Mouse (Mus musculus) kidney, postnatal 0 days (tissue): ENCODE results near the gene Oard1. TPM values are rescaled to one million over a fixed set of nuclear protein-coding genes. Genes with fewer than 3 reads are reported as not detected.

ENCODE experiments used
- ATAC-seq: fragments of 200-750 bp; cut with Nextera tagmentation; replicated peaks from 2 replicates; pipeline ENCODE4 v1.8.0; 2017; ENCODE audit warnings: low read depth, moderate number of reproducible peaks, moderate TSS enrichment, moderate library complexity; ENCODE audit not compliant: low FRiP score
- DNase-seq: peaks from one replicate; pipeline ENCODE4 v3.0.0-alpha.2; 2016; ENCODE audit warnings: low spot score
- H3K27ac ChIP-seq: fragments of 300-500 bp; sonication (generic); 2 replicates; pipeline ENCODE4 v1.5.1; 2014; ENCODE audit warnings: mild to moderate bottlenecking
- H3K27me3 ChIP-seq: fragments of 300-500 bp; sonication (generic); 2 replicates; pipeline ENCODE4 v1.6.1; 2014; ENCODE audit warnings: low read length, mixed read lengths; ENCODE audit not compliant: insufficient read depth
- H3K36me3 ChIP-seq: fragments of 300-500 bp; sonication (generic); 2 replicates; pipeline ENCODE4 v1.6.1; 2014; ENCODE audit warnings: low read length, mixed read lengths; ENCODE audit not compliant: insufficient read depth
- H3K4me1 ChIP-seq: fragments of 300-500 bp; sonication (generic); replicated peaks from 2 replicates; pipeline ENCODE4 v1.6.1; 2014; ENCODE audit warnings: antibody characterized with exemption, low read length, mixed read lengths; ENCODE audit not compliant: insufficient read depth
- H3K4me2 ChIP-seq: fragments of 300-500 bp; sonication (generic); 2 replicates; pipeline ENCODE4 v1.6.1; 2014; ENCODE audit warnings: mild to moderate bottlenecking, low read length, moderate library complexity, mixed read lengths
- H3K4me3 ChIP-seq: fragments of 300-500 bp; sonication (generic); replicated peaks from 2 replicates; pipeline ENCODE4 v1.5.1; 2014; ENCODE audit warnings: low read depth, low read length
- H3K9ac ChIP-seq: fragments of 300-500 bp; sonication (generic); 2 replicates; pipeline ENCODE4 v1.6.1; 2014; ENCODE audit warnings: low read depth, low read length
- H3K9me3 ChIP-seq: fragments of 300-500 bp; sonication (generic); replicated peaks from 2 replicates; pipeline ENCODE4 v1.6.1; 2016; ENCODE audit warnings: low read length, inconsistent platforms, mixed read lengths
- CTCF ChIP-seq: IDR thresholded peaks from 2 replicates; pipeline ENCODE4 v1.5.1; 2016; ENCODE audit warnings: antibody characterized with exemption, low read depth, mild to moderate bottlenecking, moderate library complexity
- WGBS: fragments of 180-500 bp; shearing (Covaris S2); extraction: QIAGEN DNeasy Blood & Tissue Kit; methylation state at CpG from one replicate; pipeline ENCODE4 v1.1.7; 2014; 5-methylcytosine and 5-hydroxymethylcytosine counted together
- polyA plus RNA-seq: library from polyadenylated mRNA; unstranded; fragments of >200 nt; fragmentation: Nextera tagmentation; extraction: Ambion mirVana; gene quantifications from 2 replicates; pipeline ENCODE4 v1.2.1, GENCODE M21; 2015

Oard1 gene
- polyA plus RNA-seq, 1 experiment from 2014 or later: 82.6 TPM

DNA sequence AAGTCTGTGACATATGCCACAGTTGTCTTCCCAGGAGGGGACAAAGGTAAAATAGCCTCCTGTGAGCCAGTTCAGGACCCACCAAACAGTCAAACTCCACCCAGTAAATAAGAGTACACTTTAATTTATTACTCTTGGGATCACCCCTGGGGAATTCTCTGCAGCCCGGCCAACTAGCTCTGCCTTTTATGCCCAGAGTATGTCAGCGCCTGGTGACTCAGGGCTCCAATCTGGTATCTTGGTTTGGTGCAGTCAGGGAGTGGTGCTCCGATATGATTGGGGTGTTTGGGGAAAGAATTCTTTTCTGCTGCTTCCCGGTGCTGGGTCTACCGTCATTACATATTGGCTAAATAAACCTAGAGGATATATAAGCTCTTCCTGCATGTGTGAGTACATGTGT, 43.0 kb upstream of the Oard1 start:
- Histone ChIP-seq H3K4me1 (no peaks in the 10 kb centered on the region), H3K9me3 (no peaks in the 10 kb centered on the region), H3K27ac (no peak overlapping the region), H3K36me3 (no peaks in the 10 kb centered on the region), H3K9ac (no peak overlapping the region), H3K4me3 (no peak overlapping the region), H3K4me2 (no peak overlapping the region), H3K27me3 (no peaks in the 10 kb centered on the region)
- ATAC-seq (no peak), DNase-seq (no peak)
- WGBS: 74% methylated on average over 5 of the region's 5 CpGs
- TF ChIP-seq CTCF: no peak

DNA sequence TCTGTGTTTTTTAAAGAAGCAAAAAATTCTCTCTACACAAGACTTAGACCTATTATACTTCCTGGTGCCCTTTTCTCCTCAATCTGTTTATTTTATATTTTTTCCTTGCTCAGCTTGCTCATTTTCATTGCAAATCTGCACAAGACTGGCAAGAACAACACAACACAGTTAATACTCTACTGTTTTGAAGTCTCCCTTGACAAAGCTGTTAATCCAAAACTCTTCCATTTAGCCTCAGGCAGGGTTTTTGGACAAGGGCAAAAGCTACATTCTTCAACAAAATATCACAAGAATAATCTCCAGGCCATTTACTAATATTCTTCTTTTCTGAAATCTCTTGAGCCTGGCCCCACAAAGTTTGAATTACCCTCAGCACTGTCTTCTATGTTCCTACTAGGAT, 38.2 kb upstream of the Oard1 start:
- no peak for TF ChIP-seq CTCF
- Histone ChIP-seq H3K4me2 (no peak overlapping the region), H3K27ac (no peak overlapping the region), H3K36me3 (no peaks in the 10 kb centered on the region), H3K4me3 (no peak overlapping the region), H3K4me1 (no peaks in the 10 kb centered on the region), H3K27me3 (no peaks in the 10 kb centered on the region), H3K9ac (no peak overlapping the region), H3K9me3 (no peaks in the 10 kb centered on the region)
- ATAC-seq (no peak), DNase-seq (no peak)

DNA sequence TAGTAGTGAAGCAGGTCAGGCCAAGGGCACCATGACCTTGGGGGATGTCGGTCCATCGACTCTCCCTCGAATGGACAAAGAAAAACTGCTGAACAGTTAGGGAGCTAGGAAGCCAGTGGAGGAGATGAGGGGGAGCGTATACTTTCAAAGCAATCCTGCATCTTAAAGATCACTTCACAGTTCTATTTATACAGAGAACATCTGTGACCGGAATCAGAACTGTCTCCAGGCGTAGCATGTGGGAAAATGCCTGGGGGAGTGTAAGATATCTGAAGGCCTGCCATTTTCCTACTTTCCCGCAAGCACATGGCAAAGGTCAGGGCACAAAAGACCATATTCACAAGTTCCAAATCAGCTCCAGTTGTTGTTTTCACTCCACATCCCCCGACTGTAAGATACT, 36.8 kb upstream of the Oard1 start:
- H3K4me2 ChIP-seq: no peak overlapping the region
- H3K9ac ChIP-seq: no peak overlapping the region
- WGBS: 66% methylated on average over 8 of the region's 8 CpGs
- ATAC-seq: no peak
- H3K36me3 ChIP-seq: no peaks in the 10 kb centered on the region
- H3K9me3 ChIP-seq: no peaks in the 10 kb centered on the region
- H3K4me1 ChIP-seq: no peaks in the 10 kb centered on the region
- no peak for DNase-seq
- no peaks in the 10 kb centered on the region for H3K27me3 ChIP-seq
- no peak for TF ChIP-seq CTCF
- no peak overlapping the region for H3K27ac ChIP-seq
- H3K4me3 ChIP-seq: no peak overlapping the region

DNA sequence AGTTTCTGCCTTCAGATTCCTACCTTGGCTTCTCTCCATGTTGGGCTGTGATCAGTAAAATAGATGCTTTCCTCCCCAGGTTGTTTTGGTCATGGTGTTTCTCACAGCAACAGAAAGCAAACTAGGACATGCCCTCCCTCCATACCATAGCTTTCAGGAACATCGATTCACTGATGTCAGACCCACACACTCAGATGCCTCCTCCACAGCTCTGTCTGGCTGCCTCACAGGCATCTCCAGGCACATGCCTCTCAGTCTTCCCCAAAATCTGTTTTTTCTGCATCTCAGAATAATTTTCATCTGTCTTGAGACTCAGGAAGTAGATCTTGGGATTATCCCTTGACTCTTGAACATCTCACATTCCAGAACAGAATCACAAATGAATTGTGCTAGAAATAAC, 33.7 kb upstream of the Oard1 start:
- no peak overlapping the region for H3K4me3 ChIP-seq
- no peak for ATAC-seq
- H3K4me2 ChIP-seq: no peak overlapping the region
- no peaks in the 10 kb centered on the region for H3K27me3 ChIP-seq
- no peak for DNase-seq
- H3K36me3 ChIP-seq: no peaks in the 10 kb centered on the region
- no peak overlapping the region for H3K9ac ChIP-seq
- no peaks in the 10 kb centered on the region for H3K9me3 ChIP-seq
- no peak overlapping the region for H3K27ac ChIP-seq
- no peaks in the 10 kb centered on the region for H3K4me1 ChIP-seq
- 74% methylated on average over 1 of the region's 1 CpGs for WGBS
- TF ChIP-seq CTCF: no peak

DNA sequence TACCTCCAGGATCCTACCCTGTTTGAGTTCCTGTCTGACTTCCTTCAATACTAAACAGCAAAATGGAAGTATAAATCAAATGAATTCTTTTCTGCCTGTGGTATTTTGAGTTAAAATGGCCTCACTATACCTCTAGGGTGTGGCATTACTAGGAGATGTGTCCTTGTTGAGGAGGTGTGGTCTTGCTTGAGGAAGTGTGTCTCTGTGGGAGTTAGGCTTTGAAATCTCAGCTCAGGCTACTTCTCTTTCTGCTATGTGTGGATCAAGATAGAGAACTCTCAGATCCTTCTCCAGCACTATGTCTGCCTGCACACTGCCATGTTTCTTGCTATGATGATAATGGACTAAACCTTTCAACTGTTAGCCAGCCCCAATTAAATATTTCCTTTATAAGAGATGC, 30.8 kb upstream of the Oard1 start:
- Histone ChIP-seq H3K4me3 (no peak overlapping the region), H3K4me1 (no peaks in the 10 kb centered on the region), H3K27me3 (no peaks in the 10 kb centered on the region), H3K27ac (no peak overlapping the region), H3K4me2 (no peak overlapping the region), H3K9me3 (no peaks in the 10 kb centered on the region), H3K9ac (no peak overlapping the region), H3K36me3 (no peaks in the 10 kb centered on the region)
- ATAC-seq (no peak), DNase-seq (no peak)
- TF ChIP-seq CTCF: no peak

DNA sequence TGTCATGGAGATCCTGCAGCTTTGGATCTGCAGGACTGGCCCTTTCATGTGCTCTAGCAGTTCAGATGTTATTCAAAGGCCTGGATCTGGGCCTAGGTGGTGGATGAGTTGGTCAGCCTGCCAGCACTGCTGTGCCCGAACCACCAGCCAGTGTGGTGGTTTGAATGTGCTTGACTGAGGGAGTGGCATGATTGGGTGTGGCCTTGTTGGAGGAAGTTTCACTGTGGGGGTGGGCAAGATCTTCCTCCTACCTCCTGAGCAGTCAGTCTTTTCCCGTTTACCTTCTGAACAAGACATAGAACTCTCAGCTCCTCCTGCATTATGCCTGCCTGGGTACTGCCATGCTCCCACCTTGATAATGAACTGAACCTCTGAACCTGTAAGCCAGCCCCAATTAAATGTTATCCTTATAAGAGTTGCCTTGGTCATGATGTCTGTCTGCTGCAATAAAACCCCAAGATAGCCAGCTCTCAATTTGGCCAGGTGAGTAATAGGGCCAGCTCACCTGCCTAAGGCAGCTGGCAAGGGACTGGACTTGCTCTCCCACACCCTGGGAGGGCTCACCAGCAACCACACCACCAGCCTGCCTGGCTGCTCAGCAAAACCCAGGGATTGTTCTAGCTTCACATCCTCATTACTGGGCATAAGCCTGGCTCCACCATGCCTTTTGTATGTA, 23.9 kb upstream of the Oard1 start:
- no peak for DNase-seq
- no peak overlapping the region for H3K9ac ChIP-seq
- no peak overlapping the region for H3K27ac ChIP-seq
- H3K4me1 ChIP-seq: no peaks in the 10 kb centered on the region
- 72% methylated on average over 2 of the region's 2 CpGs for WGBS
- H3K9me3 ChIP-seq: no peaks in the 10 kb centered on the region
- ATAC-seq: no peak
- H3K27me3 ChIP-seq: no peaks in the 10 kb centered on the region
- peaks cover 48% of the 10 kb centered on the region for H3K36me3 ChIP-seq
- H3K4me2 ChIP-seq: no peak overlapping the region
- H3K4me3 ChIP-seq: no peak overlapping the region
- TF ChIP-seq CTCF: no peak

DNA sequence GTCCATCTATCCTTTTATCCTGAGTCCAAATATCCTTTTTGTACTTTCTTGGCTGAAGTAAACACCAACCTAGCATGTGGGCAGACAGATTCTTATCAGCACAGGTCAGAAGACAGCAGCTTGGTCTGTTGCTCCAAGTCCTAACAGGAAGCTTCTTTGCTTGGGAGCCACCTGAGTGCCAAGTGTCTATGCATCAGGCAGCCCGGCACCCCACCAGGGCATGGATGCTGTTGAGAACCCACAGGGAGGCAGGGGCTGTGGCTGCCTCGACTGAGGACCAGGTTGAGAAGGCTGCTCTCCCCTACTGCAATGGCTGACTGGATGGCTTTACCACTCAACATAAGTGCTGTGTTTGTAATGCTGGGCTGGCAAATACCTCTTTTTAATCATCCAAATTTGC, 21.1 kb upstream of the Oard1 start:
- H3K4me1 ChIP-seq: no peaks in the 10 kb centered on the region
- DNase-seq (no peak), ATAC-seq (no peak)
- H3K27ac ChIP-seq: no peak overlapping the region
- peaks cover 75% of the 10 kb centered on the region for H3K36me3 ChIP-seq
- no peak overlapping the region for H3K4me3 ChIP-seq
- 98% methylated on average over 2 of the region's 2 CpGs for WGBS
- no peak overlapping the region for H3K9ac ChIP-seq
- H3K27me3 ChIP-seq: no peaks in the 10 kb centered on the region
- no peak for TF ChIP-seq CTCF
- no peaks in the 10 kb centered on the region for H3K9me3 ChIP-seq
- no peak overlapping the region for H3K4me2 ChIP-seq
